Comparison of ENCODE assay signal across 9 mouse cellular contexts in genomic region chr7:24884693-24885291, GRCm38 (mm10). TPM values are rescaled to one million over a fixed set of nuclear protein-coding genes. Genes with fewer than 3 reads are reported as not detected.
A peak's percentile ranks its signal among the peaks of the same experiment; 100 is the strongest.
DNase-seq lines count a peak whose midpoint lies in the region; ATAC-seq and TF ChIP-seq lines count a peak whose summit lies in the region.
"Had no signal": no experiment of that assay in that cellular context is flagged by ENCODE, and none has a peak within 500 bp of the region (broad histone marks: within the 10 kb centered on the region; RNA-seq: fewer than 3 reads in every experiment).

No protein-coding gene starts in this region.

- no peak for ATAC-seq in megakaryocyte, adult 5-6 weeks (ENCODE audit: poor library complexity, severe bottlenecking)
- no peak for ATAC-seq in embryonic facial prominence, embryonic 14.5 days (ENCODE audit: low read depth)

- peaks cover 4% of the 10 kb centered on the region for H3K27me3 ChIP-seq in megakaryocyte, embryonic 14.5 days (replicated peaks)
- H3K27me3 ChIP-seq in embryonic facial prominence, embryonic 14.5 days (replicated peaks; ENCODE audit: control insufficient read depth, insufficient read depth, low read length): no peaks in the 10 kb centered on the region
- H3K27me3 ChIP-seq in kidney, adult 2 months (replicated peaks; ENCODE audit: control insufficient read depth, insufficient read depth, low read length): no peaks in the 10 kb centered on the region

- peaks cover 40% of the 10 kb centered on the region for H3K4me1 ChIP-seq in megakaryocyte, embryonic 14.5 days
- H3K4me1 ChIP-seq in embryonic facial prominence, embryonic 14.5 days (ENCODE audit: control insufficient read depth, insufficient read depth, low read length): peaks cover 14% of the 10 kb centered on the region
- peaks cover 18% of the 10 kb centered on the region for H3K4me1 ChIP-seq in kidney, adult 2 months (ENCODE audit: control insufficient read depth, insufficient read depth, low read length)

- H3K27ac ChIP-seq in embryonic facial prominence, embryonic 14.5 days (replicated peaks; ENCODE audit: low read depth, low read length): peak overlapping the region; percentile 92
- H3K27ac ChIP-seq in kidney, adult 2 months (ENCODE audit: insufficient read depth, low read depth, low read length): peak overlapping the region; percentile 74

- TF ChIP-seq CTCF in kidney, adult 2 months (conservative IDR thresholded peaks at IDR 0.05; ENCODE audit: insufficient read depth, insufficient read length, low read depth, low read length): no peak

- no peak for DNase-seq in embryonic facial prominence, embryonic 14.5 days (ENCODE audit: low spot score)
- DNase-seq in kidney, adult 2 months: peak; percentile 39
- DNase-seq in lung, postnatal 4 days: peak; percentile 60 to 69
- DNase-seq in right cerebral cortex, postnatal 25 days: no peak
- no peak for DNase-seq in left cerebral cortex, postnatal 14 days (ENCODE audit: low spot score in 2 of 2)
- DNase-seq in adrenal gland, postnatal 4 days (ENCODE audit: low spot score in 2 of 2): no peak

- H3K4me2 ChIP-seq in embryonic facial prominence, embryonic 14.5 days (ENCODE audit: low read depth, low read length): peak overlapping the region; percentile 87

- WGBS in embryonic facial prominence, embryonic 14.5 days: under 1% methylated on average over 35 of the region's 47 CpGs
- WGBS in kidney, adult 2 months: under 1% methylated on average over 47 of the region's 47 CpGs

- no peak for TF ChIP-seq POLR2A in kidney, adult 2 months (IDR thresholded peaks at IDR 0.05; ENCODE audit: low read depth, low read length)

- peaks cover 44% of the 10 kb centered on the region for H3K36me3 ChIP-seq in megakaryocyte, embryonic 14.5 days (replicated peaks; ENCODE audit: low read length)
- peaks cover 45% of the 10 kb centered on the region for H3K36me3 ChIP-seq in embryonic facial prominence, embryonic 14.5 days (ENCODE audit: control insufficient read depth, insufficient read depth, low read length)
- H3K36me3 ChIP-seq in kidney, adult 2 months (ENCODE audit: control insufficient read depth, insufficient read depth, low read length): no peaks in the 10 kb centered on the region; the same call in 1 of the 2 replicates

- peak overlapping the region; percentile 100 for H3K4me3 ChIP-seq in megakaryocyte, embryonic 14.5 days (replicated peaks)
- H3K4me3 ChIP-seq in embryonic facial prominence, embryonic 14.5 days (ENCODE audit: low read depth, low read length): peak overlapping the region; percentile 99
- peak overlapping the region; percentile 91 for H3K4me3 ChIP-seq in kidney, adult 2 months (ENCODE audit: insufficient read depth, low read depth, low read length)

- peak overlapping the region; percentile 100 for H3K9ac ChIP-seq in embryonic facial prominence, embryonic 14.5 days (ENCODE audit: low read depth, low read length)

- intact Hi-C loops in left cerebral cortex, postnatal 14 days (cut with DNase I): no loop called here

- no peaks in the 10 kb centered on the region for H3K9me3 ChIP-seq in megakaryocyte, embryonic 14.5 days
- no peaks in the 10 kb centered on the region for H3K9me3 ChIP-seq in embryonic facial prominence, embryonic 14.5 days (ENCODE audit: control insufficient read depth, low read length)

RNA-seq across cellular contexts. Expression of gene Rps19, which starts 0.6 kb away (rescaled TPM):
- 171 and 2,463 TPM in 2 replicates for polyA plus RNA-seq in megakaryocyte, embryonic 14.5 days (2012; ENCODE audit: insufficient read depth, low replicate concordance)
- 1,493 and 1,909 TPM in 2 replicates for total RNA-seq in megakaryocyte, adult 5-6 weeks (2015)
- 575 and 756 TPM in 2 replicates for total RNA-seq in megakaryocyte, adult 5-6 weeks (2017)
- 3,017 and 3,062 TPM in 2 replicates for polyA plus RNA-seq in embryonic facial prominence, embryonic 14.5 days (2014; fragmentation: Nextera tagmentation; extraction: Ambion mirVana)
- 468 and 618 TPM in 2 replicates for polyA plus RNA-seq in kidney, adult 2 months (2012; rRNA removed)
- 100 to 1,000 TPM; 421 to 431 TPM for total RNA-seq in left cerebral cortex, postnatal 14 days (2021)
- 1,000 to 10,000 TPM; 1,415 to 1,431 TPM for total RNA-seq in adrenal gland, postnatal 4 days (2021)

RNA-seq across cellular contexts. Expression of gene Cd79a, which starts 12.4 kb away (rescaled TPM):
- polyA plus RNA-seq in megakaryocyte, embryonic 14.5 days (2012; ENCODE audit: insufficient read depth, low replicate concordance): 0.50 TPM in 1 of 2 replicates, not detected in the other
- 0.64 and 1.0 TPM in 2 replicates for total RNA-seq in megakaryocyte, adult 5-6 weeks (2015)
- 0.18 and 0.24 TPM in 2 replicates for total RNA-seq in megakaryocyte, adult 5-6 weeks (2017)
- polyA plus RNA-seq in embryonic facial prominence, embryonic 14.5 days (2014; fragmentation: Nextera tagmentation; extraction: Ambion mirVana): 0.35 and 0.60 TPM in 2 replicates
- polyA plus RNA-seq in kidney, adult 2 months (2012; rRNA removed): 2.0 and 27.1 TPM in 2 replicates
- total RNA-seq in left cerebral cortex, postnatal 14 days (2021): under 1 TPM in 1 of 2 experiments, not detected in 1; 0.55 TPM
- total RNA-seq in adrenal gland, postnatal 4 days (2021): 1 to 10 TPM; 1.1 to 3.2 TPM
- total RNA-seq: common myeloid progenitor, adult 5-6 weeks had no signal

RNA-seq across cellular contexts. Expression of gene Dmrtc2, which starts 14.9 kb away (rescaled TPM):
- not detected in 2 replicates for polyA plus RNA-seq in megakaryocyte, embryonic 14.5 days (2012; ENCODE audit: insufficient read depth, low replicate concordance)
- total RNA-seq in megakaryocyte, adult 5-6 weeks (2015): not detected in 2 replicates
- total RNA-seq in megakaryocyte, adult 5-6 weeks (2017): not detected in 2 replicates
- not detected in 2 replicates for polyA plus RNA-seq in embryonic facial prominence, embryonic 14.5 days (2014; fragmentation: Nextera tagmentation; extraction: Ambion mirVana)
- polyA plus RNA-seq in kidney, adult 2 months (2012; rRNA removed): 0.11 TPM in 1 of 2 replicates, not detected in the other
- total RNA-seq in left cerebral cortex, postnatal 14 days (2021): not detected
- under 1 TPM in 1 of 2 experiments, not detected in 1; 0.17 TPM for total RNA-seq in adrenal gland, postnatal 4 days (2021)
- total RNA-seq: common myeloid progenitor, adult 5-6 weeks had no signal

RNA-seq across cellular contexts. Expression of gene Lypd4, which starts 15.1 kb away (rescaled TPM):
- polyA plus RNA-seq in megakaryocyte, embryonic 14.5 days (2012; ENCODE audit: insufficient read depth, low replicate concordance): not detected in 2 replicates
- not detected in 2 replicates for total RNA-seq in megakaryocyte, adult 5-6 weeks (2015)
- total RNA-seq in megakaryocyte, adult 5-6 weeks (2017): not detected in 2 replicates
- polyA plus RNA-seq in embryonic facial prominence, embryonic 14.5 days (2014; fragmentation: Nextera tagmentation; extraction: Ambion mirVana): not detected in 2 replicates
- 0.14 and 0.23 TPM in 2 replicates for polyA plus RNA-seq in kidney, adult 2 months (2012; rRNA removed)
- total RNA-seq in left cerebral cortex, postnatal 14 days (2021): not detected
- total RNA-seq in adrenal gland, postnatal 4 days (2021): not detected
- total RNA-seq: common myeloid progenitor, adult 5-6 weeks had no signal

RNA-seq across cellular contexts. Expression of gene Arhgef1, which starts 17.9 kb away (rescaled TPM):
- 136 and 219 TPM in 2 replicates for polyA plus RNA-seq in megakaryocyte, embryonic 14.5 days (2012; ENCODE audit: insufficient read depth, low replicate concordance)
- total RNA-seq in megakaryocyte, adult 5-6 weeks (2015): 142 and 156 TPM in 2 replicates
- 116 and 142 TPM in 2 replicates for total RNA-seq in megakaryocyte, adult 5-6 weeks (2017)
- polyA plus RNA-seq in embryonic facial prominence, embryonic 14.5 days (2014; fragmentation: Nextera tagmentation; extraction: Ambion mirVana): 86.7 and 89.3 TPM in 2 replicates
- polyA plus RNA-seq in kidney, adult 2 months (2012; rRNA removed): 92.6 and 111 TPM in 2 replicates
- 10 to 100 TPM; 80.3 to 89.2 TPM for total RNA-seq in left cerebral cortex, postnatal 14 days (2021)
- total RNA-seq in adrenal gland, postnatal 4 days (2021): 100 to 1,000 TPM; 159 to 161 TPM

Comparison
In these comparisons a context has a peak if more than half of its experiments do, and no peak if none do; other contexts are left out.
1. DNase-seq: peak in kidney, adult 2 months (single experiment) and lung, postnatal 4 days (2 of 2); none in embryonic facial prominence, embryonic 14.5 days (single experiment), right cerebral cortex, postnatal 25 days (single experiment), left cerebral cortex, postnatal 14 days (0 of 2) and adrenal gland, postnatal 4 days (0 of 2).
2. Peak in every context shown above with its lines, with median percentiles within 50 percentile points of each other: H3K4me3 ChIP-seq.